Mouse (Mus musculus): ENCODE measurements at regions not wholly inside any gene's neighbourhood (a gene's known extent, or its start where the extent isn't known, plus 50 kb on each side); places are given as distances from the start of the nearest gene placed in this dataset.

- no peak for DNase-seq (ENCODE audit: low spot score in 2 of 2)
These were observed 51.3 kb downstream of the 3110018I06Rik start for GRCm38 (mm10) chr12:107539683-107540082.

GRCm38 (mm10) chr12:107541196-107541595 is 52.8 kb downstream of the 3110018I06Rik start:
- no peak for DNase-seq (ENCODE audit: low spot score in 2 of 2)

- DNase-seq (ENCODE audit: low spot score in 2 of 2), result no peak
These were observed 58.9 kb downstream of the 3110018I06Rik start for GRCm38 (mm10) chr12:107547194-107547885.

- DNase-seq (ENCODE audit: low spot score in 2 of 2), result no peak
These were observed 59.5 kb downstream of the 3110018I06Rik start for GRCm38 (mm10) chr12:107547886-107548448.

- no peak for DNase-seq (ENCODE audit: low spot score in 2 of 2)
These were observed 61.2 kb downstream of the 3110018I06Rik start for GRCm38 (mm10) chr12:107549452-107550296.

GRCm38 (mm10) chr12:107559191-107559590 is 70.8 kb downstream of the 3110018I06Rik start:
- no peak for DNase-seq (ENCODE audit: low spot score in 2 of 2)

- no peak for DNase-seq (ENCODE audit: low spot score in 2 of 2)
These were observed 71.7 kb downstream of the 3110018I06Rik start for GRCm38 (mm10) chr12:107560100-107560499.

GRCm38 (mm10) chr12:107572586-107572985 is 84.2 kb downstream of the 3110018I06Rik start:
- DNase-seq (ENCODE audit: low spot score in 2 of 2), result no peak

GRCm38 (mm10) chr12:107579508-107579907 is 91.1 kb downstream of the 3110018I06Rik start:
- no peak for DNase-seq (ENCODE audit: low spot score in 2 of 2)

GRCm38 (mm10) chr12:107583151-107583720 is 94.8 kb downstream of the 3110018I06Rik start:
- no peak for DNase-seq (ENCODE audit: low spot score in 2 of 2)

- DNase-seq (ENCODE audit: low spot score in 2 of 2), result no peak
These were observed 97.3 kb downstream of the 3110018I06Rik start for GRCm38 (mm10) chr12:107585696-107586225.

- DNase-seq (ENCODE audit: low spot score in 2 of 2), result no peak
These were observed 107.8 kb downstream of the 3110018I06Rik start for GRCm38 (mm10) chr12:107596236-107596635.

- no peak for DNase-seq (ENCODE audit: low spot score in 2 of 2)
These were observed 112.1 kb downstream of the 3110018I06Rik start for GRCm38 (mm10) chr12:107600576-107600975.

GRCm38 (mm10) chr12:107608966-107609365 is 120.5 kb downstream of the 3110018I06Rik start:
- DNase-seq (ENCODE audit: low spot score in 2 of 2), result no peak

- no peak for DNase-seq (ENCODE audit: low spot score in 2 of 2)
These were observed 121.6 kb downstream of the 3110018I06Rik start for GRCm38 (mm10) chr12:107609986-107610385.

- no peak for DNase-seq (ENCODE audit: low spot score in 2 of 2)
These were observed 129.0 kb downstream of the 3110018I06Rik start for GRCm38 (mm10) chr12:107617212-107617994.

- no peak for DNase-seq (ENCODE audit: low spot score in 2 of 2)
These were observed 136.0 kb downstream of the 3110018I06Rik start for GRCm38 (mm10) chr12:107624446-107624845.

- DNase-seq (ENCODE audit: low spot score in 2 of 2), result no peak
These were observed 159.6 kb downstream of the 3110018I06Rik start for GRCm38 (mm10) chr12:107648008-107648407.

- DNase-seq (ENCODE audit: low spot score in 2 of 2), result no peak
These were observed 163.8 kb downstream of the 3110018I06Rik start for GRCm38 (mm10) chr12:107652126-107652728.

- DNase-seq (ENCODE audit: low spot score in 2 of 2), result no peak
These were observed 164.7 kb downstream of the 3110018I06Rik start for GRCm38 (mm10) chr12:107653131-107653530.

GRCm38 (mm10) chr12:107656846-107657245 is 168.4 kb downstream of the 3110018I06Rik start:
- DNase-seq (ENCODE audit: low spot score in 2 of 2), result no peak
